Mouse (Mus musculus) layer of hippocampus, adult 9-11 months (tissue): ENCODE measurements at regions not wholly inside any gene's neighbourhood (a gene's known extent, or its start where the extent isn't known, plus 50 kb on each side); places are given as distances from the start of the nearest gene placed in this dataset.
A peak's percentile ranks its signal among the peaks of the same experiment; 100 is the strongest.

Experiments
- DNase-seq: peaks from one replicate; pipeline ENCODE4 v3.0.0; 2022

DNA sequence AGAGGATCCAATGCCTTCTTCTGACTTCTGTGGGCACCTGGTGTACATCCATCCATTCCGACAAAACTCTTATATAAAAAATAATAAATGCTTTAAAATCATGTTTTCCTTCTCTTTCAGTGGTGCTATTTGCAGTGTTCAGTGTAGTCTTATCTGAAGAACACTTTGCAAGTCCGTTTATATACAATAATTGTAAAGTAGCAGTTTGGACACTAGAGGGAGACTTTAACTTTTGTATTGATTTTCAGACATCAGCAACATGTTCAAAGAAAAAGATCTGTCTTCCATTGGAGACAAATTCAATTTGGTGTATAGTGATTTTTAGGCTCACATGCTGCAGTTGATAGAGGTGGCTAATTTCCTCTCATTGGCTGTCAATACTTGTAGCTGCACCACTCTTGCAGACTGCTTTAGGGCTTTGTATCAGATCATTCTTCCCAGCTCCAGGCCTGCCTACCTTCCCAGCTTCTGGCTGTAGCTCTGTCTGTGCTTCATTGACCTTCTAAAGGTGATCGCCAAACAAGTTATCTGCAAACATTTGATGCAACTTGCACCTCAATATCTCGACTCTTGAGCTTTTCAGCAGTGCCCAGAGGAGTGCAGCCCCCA is 74.8 kb upstream of the Sult1c1 start:
- no peak for DNase-seq

DNA sequence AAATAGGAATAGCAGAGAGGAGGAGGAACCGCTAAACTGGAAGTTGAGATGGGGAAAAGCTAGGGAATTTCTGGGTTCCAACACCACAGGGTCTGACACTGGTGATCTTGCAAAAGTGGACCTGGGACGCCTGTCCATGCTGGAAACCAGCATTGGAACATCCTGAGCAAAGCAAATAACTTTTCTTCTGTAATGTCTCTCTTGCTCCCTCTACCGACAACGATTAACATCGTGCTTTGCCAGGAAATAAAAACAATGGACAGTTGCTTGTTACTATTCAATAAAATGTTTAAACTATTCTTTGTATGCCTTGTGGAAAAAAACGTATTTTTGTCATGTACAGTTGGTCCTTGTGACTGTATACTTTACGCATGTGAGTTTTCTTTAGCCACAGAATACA is 70.8 kb upstream of the Sult1c1 start:
- DNase-seq = peak; percentile 8
